Mouse (Mus musculus): Measurements from ENCODE around the gene Bmp8b. TPM values are rescaled to one million over a fixed set of nuclear protein-coding genes. Genes with fewer than 3 reads are reported as not detected.
"Not testable (repeated sequence)": the region's sequence is repeated elsewhere in the genome, so short reads cannot be mapped to it uniquely, and the experiment has no call there.

Gene Bmp8b
- total RNA-seq, 1 experiment from 2014 or later: not detected

- ATAC-seq (replicated peaks; ENCODE audit: insufficient number of reproducible peaks, low FRiP score, low TSS enrichment, poor library complexity, severe bottlenecking): no peak
Observed at GRCm38 (mm10) chr4:123106864-123107263, 1.9 kb downstream of the Bmp8b start.

DNA sequence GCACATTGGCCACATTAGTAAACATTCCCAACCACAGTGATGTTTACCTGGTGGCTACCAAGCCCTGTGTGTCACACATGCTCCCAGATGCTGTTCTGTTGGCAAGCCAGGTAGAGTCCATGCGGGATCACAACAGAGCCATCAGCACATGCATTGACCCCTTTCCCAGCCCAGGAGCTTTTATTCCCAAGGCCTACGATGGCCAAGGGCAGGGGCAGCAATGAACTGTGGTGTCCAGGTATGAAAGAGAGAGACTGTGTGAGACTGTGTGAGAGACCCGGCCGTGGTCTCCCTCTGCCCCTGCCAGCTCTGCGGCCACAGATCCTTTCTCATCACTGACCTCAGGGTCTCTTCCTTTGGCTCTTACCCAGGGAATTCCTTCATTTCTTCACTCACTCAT, 3.1 kb downstream of the Bmp8b start:
- no peak for ATAC-seq (replicated peaks; ENCODE audit: insufficient number of reproducible peaks, low FRiP score, low TSS enrichment, poor library complexity, severe bottlenecking)

GRCm38 (mm10) chr4:123110751-123111150, 5.8 kb downstream of the Bmp8b start:
- no peak for ATAC-seq (replicated peaks; ENCODE audit: insufficient number of reproducible peaks, low FRiP score, low TSS enrichment, poor library complexity, severe bottlenecking)

- ATAC-seq (replicated peaks; ENCODE audit: insufficient number of reproducible peaks, low FRiP score, low TSS enrichment, poor library complexity, severe bottlenecking): not testable (repeated sequence)
Observed at GRCm38 (mm10) chr4:123111275-123111983, 6.5 kb downstream of the Bmp8b start.

- no peak for ATAC-seq (replicated peaks; ENCODE audit: insufficient number of reproducible peaks, low FRiP score, low TSS enrichment, poor library complexity, severe bottlenecking)
Observed at GRCm38 (mm10) chr4:123112216-123112764, 7.3 kb downstream of the Bmp8b start.

DNA sequence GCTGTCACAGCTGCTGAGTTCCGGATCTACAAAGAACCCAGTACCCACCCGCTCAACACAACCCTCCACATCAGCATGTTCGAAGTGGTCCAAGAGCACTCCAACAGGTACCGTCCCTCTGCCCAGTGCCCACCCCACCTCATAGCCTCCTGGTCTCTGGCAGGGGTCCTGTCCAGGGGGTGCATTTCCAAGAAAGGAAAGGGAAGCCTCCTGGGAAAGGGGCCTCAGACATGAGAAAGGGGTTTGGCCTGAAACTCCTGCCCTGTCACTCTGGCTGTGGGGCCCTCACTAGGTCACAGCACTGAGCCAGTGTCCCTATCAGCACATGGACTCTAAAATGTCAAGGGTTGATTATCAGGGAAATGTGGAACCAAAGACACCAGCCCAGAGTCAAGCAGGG, 9.7 kb downstream of the Bmp8b start:
- not testable (repeated sequence) for ATAC-seq (replicated peaks; ENCODE audit: insufficient number of reproducible peaks, low FRiP score, low TSS enrichment, poor library complexity, severe bottlenecking)

- no peak for ATAC-seq (replicated peaks; ENCODE audit: insufficient number of reproducible peaks, low FRiP score, low TSS enrichment, poor library complexity, severe bottlenecking)
Observed at GRCm38 (mm10) chr4:123116011-123116410, 11.0 kb downstream of the Bmp8b start, which contains the start of gene Oxct2b. TSS of gene Oxct2b (plus strand) at chr4:123116266.

DNA sequence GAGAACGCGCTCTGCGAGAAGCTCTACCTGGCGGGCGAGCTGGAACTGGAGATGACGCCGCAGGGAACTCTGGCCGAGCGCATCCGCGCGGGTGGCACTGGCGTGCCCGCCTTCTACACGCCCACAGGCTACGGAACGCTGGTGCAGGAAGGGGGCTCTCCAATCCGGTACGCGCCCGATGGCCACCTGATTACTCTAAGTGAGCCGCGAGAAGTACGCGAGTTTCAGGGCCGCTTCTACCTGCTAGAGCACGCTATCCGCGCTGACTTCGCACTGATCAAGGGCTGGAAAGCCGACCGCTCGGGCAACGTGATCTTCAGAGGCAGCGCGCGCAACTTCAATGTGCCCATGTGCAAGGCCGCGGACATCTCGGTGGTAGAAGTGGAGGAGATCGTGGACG, 11.7 kb downstream of the Bmp8b start:
- ATAC-seq (replicated peaks; ENCODE audit: insufficient number of reproducible peaks, low FRiP score, low TSS enrichment, poor library complexity, severe bottlenecking): not testable (repeated sequence)

GRCm38 (mm10) chr4:123121286-123121685, 16.3 kb downstream of the Bmp8b start:
- ATAC-seq (replicated peaks; ENCODE audit: insufficient number of reproducible peaks, low FRiP score, low TSS enrichment, poor library complexity, severe bottlenecking): no peak

- no peak for ATAC-seq (replicated peaks; ENCODE audit: insufficient number of reproducible peaks, low FRiP score, low TSS enrichment, poor library complexity, severe bottlenecking)
Observed at GRCm38 (mm10) chr4:123126626-123127025, 21.7 kb downstream of the Bmp8b start.

- no peak for ATAC-seq (replicated peaks; ENCODE audit: insufficient number of reproducible peaks, low FRiP score, low TSS enrichment, poor library complexity, severe bottlenecking)
Observed at GRCm38 (mm10) chr4:123127051-123127450, 22.1 kb downstream of the Bmp8b start.

- no peak for ATAC-seq (replicated peaks; ENCODE audit: insufficient number of reproducible peaks, low FRiP score, low TSS enrichment, poor library complexity, severe bottlenecking)
Observed at GRCm38 (mm10) chr4:123137551-123137950, 32.6 kb downstream of the Bmp8b start.

- peak; percentile 93 for ATAC-seq (replicated peaks; ENCODE audit: insufficient number of reproducible peaks, low FRiP score, low TSS enrichment, poor library complexity, severe bottlenecking)
Observed at GRCm38 (mm10) chr4:123139513-123140154, 34.7 kb downstream of the Bmp8b start, which contains the start of gene Ppie. TSS of gene Ppie (minus strand) at chr4:123139951.

DNA sequence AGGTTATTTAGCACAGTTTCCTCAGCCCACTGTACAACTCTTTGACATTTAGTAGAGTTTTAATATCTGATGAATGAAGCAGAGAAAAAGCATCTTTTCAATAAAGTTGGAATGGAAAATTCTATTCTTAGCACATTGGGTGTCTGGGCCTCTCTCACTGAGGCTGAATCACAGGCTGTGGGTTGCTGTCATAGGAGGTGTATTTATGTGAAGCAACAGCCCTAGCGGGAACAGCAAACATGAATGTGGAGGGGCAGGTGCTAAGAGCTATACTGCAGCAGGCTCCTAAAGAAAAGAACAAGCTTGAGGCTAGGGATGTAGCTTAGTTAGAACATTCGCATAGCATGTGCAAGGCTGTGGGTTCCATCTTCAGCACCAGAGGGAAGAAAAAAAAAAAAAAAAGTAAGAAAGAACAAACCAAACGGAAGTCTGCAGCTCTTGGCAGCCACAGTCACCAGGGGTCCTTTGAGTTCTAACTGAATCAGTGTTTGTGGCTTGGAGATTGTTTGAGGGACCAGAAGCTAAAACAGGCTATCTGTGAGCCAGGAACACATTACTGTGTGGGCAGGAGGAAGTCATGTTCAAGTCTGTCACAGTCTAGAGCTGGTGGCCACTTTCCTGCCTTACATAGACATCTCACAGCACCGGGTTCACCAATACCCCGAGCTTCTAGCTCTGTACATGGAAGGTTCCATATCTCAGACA, 42.6 kb downstream of the Bmp8b start:
- no peak for ATAC-seq (replicated peaks; ENCODE audit: insufficient number of reproducible peaks, low FRiP score, low TSS enrichment, poor library complexity, severe bottlenecking)

GRCm38 (mm10) chr4:123152003-123152402, 47.0 kb downstream of the Bmp8b start:
- no peak for ATAC-seq (replicated peaks; ENCODE audit: insufficient number of reproducible peaks, low FRiP score, low TSS enrichment, poor library complexity, severe bottlenecking)

DNA sequence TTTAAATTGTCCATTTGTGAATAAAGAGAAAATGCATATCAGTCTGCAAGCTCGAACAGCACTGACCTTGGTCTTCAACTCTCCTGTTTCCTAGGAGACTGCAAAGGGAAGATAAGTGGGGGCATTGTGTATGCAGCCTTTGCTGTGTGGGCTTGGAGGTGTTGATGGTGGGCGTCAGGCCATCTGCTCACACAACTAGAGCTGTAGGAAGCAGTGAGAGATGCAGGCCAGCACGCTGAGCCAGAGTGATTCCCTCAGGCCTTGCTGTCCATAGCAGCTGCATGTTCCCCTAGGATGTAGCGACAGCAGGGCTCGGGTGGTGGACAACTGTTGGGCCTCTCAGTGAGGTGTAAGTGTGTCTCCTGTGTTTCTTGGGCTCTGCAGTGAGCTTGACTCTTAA, 48.0 kb downstream of the Bmp8b start:
- no peak for ATAC-seq (replicated peaks; ENCODE audit: insufficient number of reproducible peaks, low FRiP score, low TSS enrichment, poor library complexity, severe bottlenecking)

DNA sequence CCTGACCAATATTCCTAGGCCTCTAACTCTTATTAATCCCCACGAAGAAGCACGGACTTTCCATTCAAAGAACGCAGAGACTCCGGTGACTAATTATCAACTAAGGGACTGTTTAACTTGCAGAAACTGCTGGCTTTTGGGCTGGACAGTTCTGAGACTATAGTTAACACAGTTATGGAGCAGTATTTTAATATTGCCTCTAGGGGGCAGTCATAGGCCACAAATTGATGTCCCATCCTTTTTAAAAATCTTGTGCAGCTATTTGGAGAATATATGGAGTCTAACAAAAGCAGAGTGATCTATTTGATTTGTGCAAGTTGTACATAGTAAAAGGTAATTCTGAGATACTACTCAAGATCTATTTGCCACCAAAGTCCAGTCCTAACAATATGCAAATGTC, 50.0 kb downstream of the Bmp8b start:
- no peak for ATAC-seq (replicated peaks; ENCODE audit: insufficient number of reproducible peaks, low FRiP score, low TSS enrichment, poor library complexity, severe bottlenecking)

DNA sequence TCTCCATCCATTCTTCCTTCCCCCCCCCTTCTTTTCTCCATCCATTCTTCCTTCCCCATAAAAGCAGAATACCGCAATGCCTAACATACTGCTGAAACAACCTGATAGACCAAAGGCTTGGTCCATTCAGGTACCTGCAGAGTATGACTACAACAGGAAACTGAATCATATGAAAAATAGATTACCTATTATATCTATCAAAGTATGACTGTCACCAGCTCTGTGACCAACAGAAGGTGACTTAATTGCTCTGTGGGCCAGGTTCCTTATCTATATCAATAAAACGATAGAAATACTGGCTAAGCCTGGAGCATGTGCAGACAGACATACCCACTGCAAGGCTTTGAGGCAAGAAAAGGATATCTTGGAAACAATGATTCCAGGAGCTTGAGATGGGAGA, 50.5 kb downstream of the Bmp8b start:
- ATAC-seq (replicated peaks; ENCODE audit: insufficient number of reproducible peaks, low FRiP score, low TSS enrichment, poor library complexity, severe bottlenecking): no peak

DNA sequence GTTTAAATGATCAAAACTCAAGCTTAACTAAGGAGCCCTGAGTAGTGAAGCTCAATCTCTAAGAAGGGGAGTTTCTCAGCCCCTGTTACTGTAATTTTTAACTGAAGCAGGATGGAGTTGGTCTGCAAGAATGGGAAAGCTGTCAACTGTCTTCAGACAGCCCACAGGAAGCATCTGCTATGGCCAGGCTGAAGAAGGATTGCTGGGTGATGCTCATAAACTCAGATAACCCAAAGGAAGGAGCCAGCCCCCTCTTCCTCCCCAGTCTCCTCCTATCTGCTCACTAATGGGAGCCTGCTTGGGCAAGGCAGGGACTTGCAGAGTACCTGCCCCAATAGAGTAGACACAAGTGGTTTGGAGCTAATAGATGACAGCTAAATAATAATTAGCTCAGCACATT, 50.9 kb downstream of the Bmp8b start:
- no peak for ATAC-seq (replicated peaks; ENCODE audit: insufficient number of reproducible peaks, low FRiP score, low TSS enrichment, poor library complexity, severe bottlenecking)

Data from monocyte, adult 5-6 weeks (primary cell).